Mouse (Mus musculus) hindbrain, embryonic 15.5 days (tissue): ENCODE measurements around the gene Ctnna2. TPM values are rescaled to one million over a fixed set of nuclear protein-coding genes. Genes with fewer than 3 reads are reported as not detected.

Experiments used
- ATAC-seq: fragments of 200-750 bp; cut with Nextera tagmentation; 2 replicates; pipeline ENCODE4 v1.8.0; 2017; ENCODE audit warnings: low read depth, moderate number of reproducible peaks, moderate TSS enrichment; ENCODE audit not compliant: low FRiP score
- H3K27ac ChIP-seq: fragments of 300-500 bp; sonication (generic); replicated peaks from 2 replicates; pipeline ENCODE4 v1.5.1; 2015; ENCODE audit warnings: mild to moderate bottlenecking, inconsistent platforms
- H3K27me3 ChIP-seq: fragments of 300-500 bp; sonication (generic); 2 replicates; pipeline ENCODE4 v1.6.1; 2015; ENCODE audit warnings: control low read depth, inconsistent platforms
- H3K36me3 ChIP-seq: fragments of 300-500 bp; sonication (generic); 2 replicates; pipeline ENCODE4 v1.6.1; 2015; ENCODE audit warnings: control low read depth, inconsistent platforms
- H3K4me1 ChIP-seq: fragments of 300-500 bp; sonication (generic); replicated peaks from 2 replicates; pipeline ENCODE4 v1.6.1; 2015; ENCODE audit warnings: control low read depth, inconsistent platforms
- H3K4me2 ChIP-seq: fragments of 300-500 bp; sonication (generic); 2 replicates; pipeline ENCODE4 v1.6.1; 2015; ENCODE audit warnings: moderate library complexity, mild to moderate bottlenecking, inconsistent platforms
- H3K4me3 ChIP-seq: fragments of 300-500 bp; sonication (generic); 2 replicates; pipeline ENCODE4 v1.5.1; 2015; ENCODE audit warnings: mild to moderate bottlenecking, inconsistent platforms
- H3K9ac ChIP-seq: fragments of 300-500 bp; sonication (generic); 2 replicates; pipeline ENCODE4 v1.6.1; 2015; ENCODE audit warnings: inconsistent platforms
- H3K9me3 ChIP-seq: fragments of 300-500 bp; sonication (generic); 2 replicates; pipeline ENCODE4 v1.6.1; 2016; ENCODE audit warnings: control low read depth, inconsistent platforms
- WGBS: fragments of 180-500 bp; shearing (Covaris S2); methylation state at CpG from one replicate; pipeline ENCODE4 v1.1.7; 2015; 5-methylcytosine and 5-hydroxymethylcytosine counted together
- polyA plus RNA-seq: library from polyadenylated mRNA; unstranded; fragments of >200 nt; fragmentation: Nextera tagmentation; extraction: Ambion mirVana; gene quantifications from 2 replicates; pipeline ENCODE4 v1.2.1, GENCODE M21; 2015

Gene Ctnna2
- polyA plus RNA-seq, result 121 and 125 TPM in 2 replicates

DNA sequence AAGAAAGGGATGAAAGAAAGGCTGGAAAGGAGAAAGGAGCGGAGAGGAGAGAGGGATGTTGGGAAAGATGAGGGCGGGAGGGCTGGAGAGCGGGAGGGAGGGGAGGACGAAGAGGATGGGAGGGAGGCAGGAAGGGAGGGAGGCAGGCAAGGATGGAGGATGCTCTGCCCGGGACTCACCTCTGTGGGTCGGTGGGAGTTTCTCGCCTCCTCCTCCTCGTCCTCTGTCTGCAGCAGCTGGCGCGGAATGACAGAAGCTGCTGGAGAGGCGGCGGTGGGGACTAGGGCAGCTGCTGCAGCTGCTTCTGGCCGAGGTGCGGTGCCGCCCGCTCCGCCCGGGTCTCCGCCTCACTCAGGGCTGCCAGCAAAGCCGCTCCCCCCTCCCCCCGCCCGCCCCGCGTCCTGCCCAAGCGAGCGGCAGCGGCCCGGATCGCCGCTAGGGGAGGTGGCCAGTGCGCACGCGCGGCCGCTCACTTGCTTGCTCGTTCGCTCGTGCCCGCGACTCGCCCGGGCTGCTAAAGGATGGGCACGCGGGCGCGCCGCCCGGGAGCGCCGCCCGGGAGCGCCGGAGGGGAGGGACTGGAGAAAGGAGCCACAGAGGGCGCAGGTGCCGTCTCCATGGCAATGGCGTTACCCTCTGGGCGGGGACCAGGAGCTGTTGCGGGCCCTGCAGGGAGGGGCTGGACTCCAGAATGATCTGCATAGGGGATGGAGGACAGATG is at the start of gene Ctnna2:
Ctnna2 (minus strand) TSS at position 459 of the 721 bp plus-strand sequence.
- H3K9me3 ChIP-seq, result no peaks in the 10 kb centered on the region
- H3K4me2 ChIP-seq, result peak within 1 kb of the TSS; percentile 61
- H3K27me3 ChIP-seq, result no peaks in the 10 kb centered on the region
- H3K36me3 ChIP-seq, result no peaks in the 10 kb centered on the region
- H3K4me3 ChIP-seq, result peak within 1 kb of the TSS; percentile 54
- peak; percentile 96 for ATAC-seq
- WGBS, result under 1% methylated on average over 54 of the region's 58 CpGs
- peak within 1 kb of the TSS; percentile 81 for H3K9ac ChIP-seq
- H3K27ac ChIP-seq, result peak within 1 kb of the TSS; percentile 95
- peaks cover 33% of the 10 kb centered on the region for H3K4me1 ChIP-seq

DNA sequence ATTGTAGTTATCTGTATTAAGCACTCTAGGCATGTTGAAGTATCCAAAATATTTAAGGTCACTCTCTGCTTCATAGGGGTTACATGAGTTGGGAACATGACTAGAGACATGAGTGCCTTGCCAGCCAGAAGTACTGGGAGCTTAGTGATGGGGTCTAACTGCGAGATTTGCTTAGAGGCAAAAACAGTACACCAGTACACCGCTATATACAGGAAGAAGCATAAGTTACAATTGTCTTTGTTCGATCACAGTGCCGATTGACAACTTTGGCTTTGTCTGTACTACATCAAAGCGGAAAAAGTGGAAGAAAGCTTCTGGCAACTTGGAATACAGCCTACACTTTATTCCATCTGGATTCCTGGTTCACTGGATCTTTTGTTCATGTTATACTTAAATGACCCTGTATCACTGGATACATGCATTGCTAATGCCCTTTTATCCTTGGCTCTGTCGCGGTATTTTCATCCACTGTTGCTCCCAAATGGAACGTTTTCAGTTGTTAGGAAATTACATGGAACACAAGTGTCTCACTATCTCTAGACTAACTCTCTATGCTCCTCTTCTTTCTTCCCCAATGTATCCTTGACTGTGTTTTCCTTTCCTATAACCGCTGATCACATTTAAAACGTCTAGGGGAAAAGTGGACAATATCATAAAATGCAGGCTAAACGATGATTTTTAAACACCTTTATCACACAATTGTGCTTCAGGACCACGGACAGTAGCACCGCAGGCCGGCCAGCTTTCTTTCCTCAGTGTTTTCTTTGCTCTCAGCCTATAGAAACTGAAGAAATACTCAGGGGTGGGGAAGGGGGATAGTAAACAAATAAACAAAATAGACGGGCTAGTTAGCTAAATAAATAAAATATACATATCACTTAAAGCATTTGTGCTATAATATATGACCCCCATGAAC is 896 bp upstream of the Ctnna2 start:
- WGBS, result 6% methylated on average over 15 of the region's 15 CpGs
- H3K4me1 ChIP-seq, result peaks cover 33% of the 10 kb centered on the region
- peak overlapping the region; percentile 95 for H3K27ac ChIP-seq
- H3K9ac ChIP-seq, result peak overlapping the region; percentile 81
- ATAC-seq, result no peak
- peak overlapping the region; percentile 54 for H3K4me3 ChIP-seq
- no peaks in the 10 kb centered on the region for H3K36me3 ChIP-seq
- no peaks in the 10 kb centered on the region for H3K9me3 ChIP-seq
- H3K27me3 ChIP-seq, result no peaks in the 10 kb centered on the region
- H3K4me2 ChIP-seq, result peak overlapping the region; percentile 61

DNA sequence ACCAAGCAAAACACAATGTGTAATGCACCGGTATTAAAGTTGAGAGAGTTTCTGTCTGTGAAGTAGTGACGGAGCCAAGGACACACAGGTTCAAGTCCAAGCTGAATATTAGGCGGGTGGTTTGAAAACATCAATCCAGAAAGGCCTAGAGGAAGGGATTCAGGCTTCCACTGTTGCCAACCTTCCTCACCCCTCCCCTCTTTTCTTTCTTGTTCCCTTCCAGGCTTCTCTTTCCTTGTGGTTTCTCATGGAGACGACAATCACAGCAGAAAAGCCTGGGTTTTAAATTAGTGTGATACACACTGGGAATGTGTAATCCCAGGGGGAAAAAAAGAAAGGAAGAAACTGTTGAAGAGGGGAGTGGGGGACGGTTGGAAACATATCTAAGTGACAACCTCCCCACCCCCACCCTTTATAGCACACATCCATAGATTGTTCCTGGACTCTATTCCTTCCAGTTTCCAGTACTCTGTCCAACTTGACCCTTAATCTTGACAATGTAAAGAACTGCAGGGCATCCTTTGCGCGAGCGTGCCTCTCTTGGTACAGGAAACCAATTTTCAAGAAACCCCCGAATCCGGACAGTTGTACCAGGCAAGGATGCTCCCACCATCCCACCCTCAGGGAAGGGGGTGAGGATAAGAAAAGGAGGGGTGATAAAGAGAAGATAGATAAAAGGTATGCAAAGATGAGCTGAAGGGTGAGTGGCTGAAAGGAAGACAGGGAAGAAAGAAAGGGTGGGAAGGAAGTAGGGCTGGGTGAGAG is 841 bp downstream of the Ctnna2 start:
- peak; percentile 21 for ATAC-seq
- Histone ChIP-seq H3K4me3 (peak overlapping the region; percentile 54), H3K27me3 (no peaks in the 10 kb centered on the region), H3K9ac (peak overlapping the region; percentile 81), H3K27ac (peak overlapping the region; percentile 95), H3K4me2 (peak overlapping the region; percentile 61), H3K9me3 (no peaks in the 10 kb centered on the region), H3K36me3 (no peaks in the 10 kb centered on the region), H3K4me1 (peaks cover 33% of the 10 kb centered on the region)
- 4% methylated on average over 10 of the region's 10 CpGs for WGBS

DNA sequence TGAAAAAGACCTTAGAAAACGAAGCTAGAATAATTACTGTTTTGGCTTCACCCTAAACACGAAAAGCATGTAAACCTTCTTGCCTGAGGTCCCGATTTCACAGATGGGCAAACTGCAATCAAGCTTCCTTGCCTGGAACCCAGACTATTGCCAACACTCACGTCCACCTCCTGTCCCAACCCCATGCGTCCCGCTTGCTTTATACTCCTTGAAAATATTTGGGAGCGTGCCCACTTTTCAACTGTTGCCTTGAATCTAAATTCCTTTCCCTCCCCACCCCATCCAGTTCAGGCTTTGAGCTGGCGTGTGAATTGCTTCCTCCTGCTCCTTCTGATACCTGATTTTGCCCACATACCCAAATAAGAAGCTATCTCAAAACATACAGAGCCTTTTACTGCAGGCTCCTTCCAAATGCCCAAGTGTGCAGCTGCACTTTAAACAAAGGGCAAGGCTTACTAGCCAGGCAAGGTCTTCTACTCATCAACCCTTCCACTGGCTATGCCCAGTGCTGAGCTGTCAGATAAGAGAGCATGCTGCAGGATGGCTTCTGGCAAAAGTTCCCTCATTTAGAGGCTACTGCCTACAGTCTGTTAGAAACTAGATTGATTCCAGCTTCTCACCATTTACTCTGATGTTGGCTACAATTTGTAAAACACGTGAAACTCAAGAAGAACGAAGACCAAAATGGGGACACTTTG is 8.8 kb downstream of the Ctnna2 start:
- Histone ChIP-seq H3K4me1 (peaks cover 19% of the 10 kb centered on the region), H3K27ac (no peak overlapping the region), H3K36me3 (no peaks in the 10 kb centered on the region), H3K9ac (no peak overlapping the region), H3K27me3 (no peaks in the 10 kb centered on the region), H3K4me2 (peak overlapping the region; percentile 33), H3K9me3 (no peaks in the 10 kb centered on the region), H3K4me3 (no peak overlapping the region)
- peak; percentile 69; the same call in 1 of the 2 replicates for ATAC-seq
- WGBS, result 44% methylated on average over 10 of the region's 10 CpGs

DNA sequence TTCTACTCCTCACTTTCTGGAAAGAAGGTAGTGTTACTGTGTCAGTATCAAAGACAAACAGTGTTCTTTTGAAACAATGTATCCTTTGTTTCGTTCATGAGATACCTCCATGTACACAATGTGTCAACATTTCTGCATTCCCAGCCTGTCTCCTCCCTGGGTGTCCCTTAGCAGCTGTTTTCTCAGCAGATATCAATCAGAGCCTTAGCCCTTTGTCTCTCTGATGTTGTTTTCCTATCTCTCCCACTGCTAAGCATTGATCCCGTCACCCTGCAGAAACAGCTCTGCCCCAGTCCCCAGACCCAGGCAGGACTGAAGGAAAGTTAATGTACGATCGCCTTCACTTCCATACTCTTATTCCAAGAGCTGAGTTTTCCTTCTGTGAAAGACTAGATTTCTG is 9.7 kb downstream of the Ctnna2 start:
- H3K27ac ChIP-seq, result peak overlapping the region; percentile 57; the same call in 1 of the 2 replicates
- no peak overlapping the region for H3K4me3 ChIP-seq
- no peak; the same call in 1 of the 2 replicates for ATAC-seq
- peaks cover 17% of the 10 kb centered on the region for H3K4me1 ChIP-seq
- H3K9ac ChIP-seq, result no peak overlapping the region
- no peaks in the 10 kb centered on the region for H3K9me3 ChIP-seq
- H3K27me3 ChIP-seq, result no peaks in the 10 kb centered on the region
- 22% methylated on average over 4 of the region's 4 CpGs for WGBS
- no peaks in the 10 kb centered on the region for H3K36me3 ChIP-seq
- H3K4me2 ChIP-seq, result peak overlapping the region; percentile 33; the same call in 1 of the 2 replicates

DNA sequence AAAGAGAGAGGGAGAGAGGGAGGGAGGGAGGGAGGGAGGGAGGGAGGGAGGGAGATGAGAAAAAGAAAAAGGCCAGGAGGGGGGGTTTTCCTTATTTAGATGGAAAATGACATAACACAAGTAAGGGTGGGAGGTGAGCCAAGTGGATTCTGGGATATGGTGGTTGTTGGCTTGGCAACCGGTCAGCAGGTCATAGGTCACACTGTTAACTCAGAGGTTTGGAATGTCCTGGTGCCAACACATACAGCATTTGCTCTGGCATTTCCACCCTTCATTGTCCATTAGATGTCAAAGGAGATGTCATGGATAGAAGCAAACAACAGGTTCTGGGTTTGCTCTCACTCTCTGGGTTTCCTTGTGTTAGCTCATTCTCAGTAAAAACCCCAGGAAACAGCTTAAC is 17.5 kb downstream of the Ctnna2 start:
- H3K36me3 ChIP-seq, result no peaks in the 10 kb centered on the region
- H3K27ac ChIP-seq, result no peak overlapping the region
- no peaks in the 10 kb centered on the region for H3K9me3 ChIP-seq
- no peaks in the 10 kb centered on the region for H3K27me3 ChIP-seq
- no peaks in the 10 kb centered on the region for H3K4me1 ChIP-seq
- no peak overlapping the region for H3K4me2 ChIP-seq
- WGBS, result 64% methylated on average over 1 of the region's 1 CpGs
- H3K9ac ChIP-seq, result no peak overlapping the region
- no peak for ATAC-seq
- no peak overlapping the region for H3K4me3 ChIP-seq

DNA sequence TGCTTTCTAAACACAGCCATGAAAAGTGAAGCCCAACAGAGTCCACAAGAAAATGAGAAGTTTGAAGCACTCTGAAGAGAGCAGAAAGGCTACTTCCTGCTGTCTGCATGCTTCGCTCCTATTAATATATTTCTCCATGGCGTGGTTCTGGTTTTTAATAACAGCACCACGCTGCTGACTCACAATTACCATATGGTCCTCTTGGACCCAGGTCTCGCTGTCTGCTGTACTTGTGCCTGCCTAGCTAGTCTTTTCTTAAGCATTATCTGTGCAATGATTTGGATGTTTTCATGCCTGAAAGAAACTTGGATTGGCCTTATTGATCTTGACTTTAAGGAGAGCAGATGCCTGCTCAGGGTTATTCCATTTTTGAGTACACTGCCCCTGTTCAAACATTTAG is 28.2 kb downstream of the Ctnna2 start:
- H3K27ac ChIP-seq, result no peak overlapping the region
- 62% methylated on average over 4 of the region's 4 CpGs for WGBS

DNA sequence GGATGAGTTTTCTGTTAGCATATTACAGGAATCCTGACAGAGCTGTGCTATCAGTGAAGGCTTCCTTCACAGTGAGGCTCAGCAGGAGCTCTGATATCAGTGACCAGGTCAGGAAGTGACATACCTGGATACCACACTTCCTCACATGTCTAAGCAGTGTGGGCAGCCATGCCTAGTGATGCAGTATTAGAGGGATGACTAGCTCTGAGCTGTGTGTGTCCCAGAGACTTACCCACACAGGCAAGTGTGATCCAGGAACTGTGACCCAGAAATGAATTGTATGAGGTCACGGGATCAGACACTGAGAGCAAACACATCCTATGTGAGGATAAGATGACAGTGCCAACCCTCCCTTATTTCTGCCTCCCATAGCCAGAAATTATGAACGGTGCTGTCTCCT is 28.8 kb downstream of the Ctnna2 start:
- ATAC-seq, result no peak

More for the DNA sequence above, 28.2 kb downstream of the Ctnna2 start:
- no peak overlapping the region for H3K4me3 ChIP-seq
- no peaks in the 10 kb centered on the region for H3K36me3 ChIP-seq
- H3K4me2 ChIP-seq, result no peak overlapping the region
- no peaks in the 10 kb centered on the region for H3K27me3 ChIP-seq
- no peaks in the 10 kb centered on the region for H3K9me3 ChIP-seq
- H3K4me1 ChIP-seq, result peaks cover 4% of the 10 kb centered on the region
- no peak overlapping the region for H3K9ac ChIP-seq
- no peak for ATAC-seq

DNA sequence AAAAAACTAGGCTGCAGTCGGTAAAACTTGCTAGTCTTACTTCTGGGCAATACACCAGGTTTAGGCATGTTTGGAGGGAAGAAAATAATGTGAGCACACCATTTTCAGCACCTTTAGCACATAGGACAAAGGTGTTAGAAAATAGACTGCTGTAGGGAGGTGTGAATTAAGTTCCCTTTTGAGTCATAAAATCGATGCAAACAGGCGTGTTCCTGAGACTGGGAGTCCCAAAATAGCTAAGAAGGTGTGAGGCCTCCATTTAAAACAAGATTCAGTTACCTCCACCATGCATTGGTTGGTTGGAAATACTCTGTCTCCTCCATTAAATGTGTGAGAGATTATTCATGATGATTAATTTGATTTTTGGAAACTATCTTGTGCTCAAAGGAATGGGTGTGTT is 50.1 kb downstream of the Ctnna2 start:
- 94% methylated on average over 3 of the region's 3 CpGs for WGBS
- ATAC-seq, result no peak
- no peak overlapping the region for H3K9ac ChIP-seq

More for the DNA sequence above, 28.8 kb downstream of the Ctnna2 start:
- no peaks in the 10 kb centered on the region for H3K9me3 ChIP-seq
- H3K4me3 ChIP-seq, result no peak overlapping the region
- H3K4me1 ChIP-seq, result peaks cover 4% of the 10 kb centered on the region
- H3K27me3 ChIP-seq, result no peaks in the 10 kb centered on the region
- WGBS, result 94% methylated on average over 2 of the region's 2 CpGs
- H3K27ac ChIP-seq, result no peak overlapping the region
- H3K36me3 ChIP-seq, result no peaks in the 10 kb centered on the region
- no peak overlapping the region for H3K4me2 ChIP-seq
- no peak overlapping the region for H3K9ac ChIP-seq

DNA sequence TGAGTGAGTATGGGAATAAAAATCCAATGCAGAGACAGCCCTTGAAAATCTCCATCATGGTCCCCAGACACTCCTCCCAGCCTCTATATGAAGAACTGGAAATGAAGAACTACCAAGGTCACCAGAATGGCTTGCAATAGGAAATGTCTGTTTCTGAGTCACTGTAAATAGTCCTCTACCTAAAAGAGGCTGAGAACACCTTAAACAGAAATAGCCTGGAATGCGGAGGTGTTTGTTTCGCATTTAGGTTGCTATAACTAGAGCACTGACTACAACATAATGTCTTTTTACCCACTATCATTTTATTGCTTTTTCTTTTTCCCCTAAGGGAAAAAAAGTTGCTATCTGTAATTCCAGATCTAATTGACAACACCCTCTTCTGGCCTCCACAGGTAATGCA is 106.3 kb downstream of the Ctnna2 start:
- Histone ChIP-seq H3K4me1 (no peaks in the 10 kb centered on the region), H3K4me3 (no peak overlapping the region), H3K4me2 (no peak overlapping the region), H3K27me3 (no peaks in the 10 kb centered on the region), H3K9ac (no peak overlapping the region), H3K27ac (no peak overlapping the region), H3K9me3 (no peaks in the 10 kb centered on the region), H3K36me3 (no peaks in the 10 kb centered on the region)
- WGBS, result 96% methylated on average over 2 of the region's 2 CpGs
- ATAC-seq, result no peak

More for the DNA sequence above, 50.1 kb downstream of the Ctnna2 start:
- no peaks in the 10 kb centered on the region for H3K27me3 ChIP-seq
- no peaks in the 10 kb centered on the region; the same call in 1 of the 2 replicates for H3K4me1 ChIP-seq
- H3K9me3 ChIP-seq, result no peaks in the 10 kb centered on the region
- H3K4me3 ChIP-seq, result no peak overlapping the region
- H3K36me3 ChIP-seq, result no peaks in the 10 kb centered on the region
- H3K27ac ChIP-seq, result no peak overlapping the region
- H3K4me2 ChIP-seq, result no peak overlapping the region

DNA sequence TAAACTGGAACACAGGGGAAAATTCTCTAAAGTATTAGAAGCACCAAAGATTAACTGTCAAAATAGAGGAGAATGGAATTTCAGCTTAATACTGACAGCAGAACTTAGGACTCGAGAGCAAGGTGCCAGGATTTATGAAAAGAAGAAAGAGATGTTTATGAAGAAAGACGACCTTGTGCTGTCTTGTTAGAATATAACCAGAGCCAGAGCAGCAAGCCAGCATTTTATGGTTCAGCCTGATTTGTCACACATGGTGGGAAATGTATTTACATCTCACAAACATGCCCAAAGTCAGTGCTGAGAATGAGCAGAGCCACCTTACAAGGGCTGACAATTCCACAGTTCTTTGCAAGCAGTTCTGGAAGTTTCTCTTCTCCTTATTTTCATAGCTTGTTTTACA is 110.2 kb downstream of the Ctnna2 start:
- no peaks in the 10 kb centered on the region for H3K36me3 ChIP-seq
- no peak overlapping the region for H3K27ac ChIP-seq
- ATAC-seq, result no peak
- H3K27me3 ChIP-seq, result no peaks in the 10 kb centered on the region
- H3K4me3 ChIP-seq, result no peak overlapping the region
- no peak overlapping the region for H3K9ac ChIP-seq
- H3K9me3 ChIP-seq, result no peaks in the 10 kb centered on the region
- H3K4me1 ChIP-seq, result no peaks in the 10 kb centered on the region
- 61% methylated on average over 2 of the region's 2 CpGs for WGBS
- no peak overlapping the region for H3K4me2 ChIP-seq
